Mouse (Mus musculus) neutrophil, adult 5-6 weeks (primary cell): ENCODE measurements at regions not wholly inside any gene's neighbourhood (a gene's known extent, or its start where the extent isn't known, plus 50 kb on each side); places are given as distances from the start of the nearest gene placed in this dataset.

Source experiments
- ATAC-seq: fragments of 151-379, 151-347 bp; 2 replicates; pipeline ENCODE4 v1.8.0; 2017; ENCODE audit warnings: mild to moderate bottlenecking, moderate TSS enrichment; ENCODE audit not compliant: insufficient number of reproducible peaks, poor library complexity, low FRiP score, severe bottlenecking; ENCODE audit errors: extremely low read depth

DNA sequence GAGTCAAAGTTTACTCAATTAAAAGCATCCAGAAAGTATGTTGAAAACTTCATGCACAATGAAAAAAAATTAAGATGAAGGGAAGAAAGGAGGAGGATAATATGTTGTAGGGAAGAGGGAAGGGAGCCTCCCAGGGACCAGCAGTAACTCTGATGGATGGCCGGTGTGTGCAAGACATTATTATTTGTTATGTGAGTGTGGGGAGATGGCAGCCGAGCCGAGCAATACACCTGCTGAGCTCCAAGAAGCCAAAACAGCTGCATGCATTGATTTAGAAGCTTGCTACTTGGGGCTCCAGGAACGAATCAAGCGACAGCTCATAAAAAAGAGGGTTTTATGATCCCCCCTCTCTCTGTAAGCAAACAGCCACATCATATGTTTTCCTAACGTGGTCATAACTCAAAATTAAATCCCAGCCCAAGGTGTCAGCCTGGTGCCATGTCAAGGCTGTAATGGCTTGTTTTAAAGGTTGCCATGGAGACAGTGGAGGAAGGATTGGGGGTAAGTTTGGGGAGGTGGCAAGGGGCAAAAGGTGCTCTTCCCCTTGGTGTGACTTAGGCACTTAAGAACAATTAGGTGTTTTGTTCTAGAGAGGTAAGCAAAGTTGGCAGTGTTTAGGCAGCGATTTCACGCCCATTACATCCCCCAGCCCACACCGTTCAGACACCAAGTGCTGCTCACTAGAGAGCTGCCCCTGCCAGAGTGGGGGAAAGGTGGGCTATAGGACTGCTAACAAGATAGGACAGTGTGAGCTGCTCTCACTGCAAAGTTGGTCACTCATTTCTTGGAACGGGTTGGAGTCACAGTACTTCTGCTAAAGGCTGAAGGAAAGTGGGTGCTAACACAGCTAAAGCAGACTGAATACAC is 219.1 kb upstream of the Spag17 start:
- no peak for ATAC-seq

- no peak for ATAC-seq
Measured at GRCm38 (mm10) chr3:99674145-99674544, 211.1 kb upstream of the Spag17 start.

- no peak for ATAC-seq
Measured at GRCm38 (mm10) chr3:99709506-99709905, 175.7 kb upstream of the Spag17 start.

GRCm38 (mm10) chr3:99716381-99716780 is 168.8 kb upstream of the Spag17 start:
- no peak for ATAC-seq

- ATAC-seq = no peak
Measured at GRCm38 (mm10) chr3:99738093-99738803, 147.0 kb upstream of the Spag17 start.

GRCm38 (mm10) chr3:99739654-99740053 is 145.6 kb upstream of the Spag17 start:
- no peak for ATAC-seq

GRCm38 (mm10) chr3:99741249-99742222 is 143.7 kb upstream of the Spag17 start:
- no peak for ATAC-seq

GRCm38 (mm10) chr3:99749725-99750124 is 135.5 kb upstream of the Spag17 start:
- ATAC-seq = no peak

- ATAC-seq = no peak
Measured at GRCm38 (mm10) chr3:99778526-99778925, 106.7 kb upstream of the Spag17 start.

DNA sequence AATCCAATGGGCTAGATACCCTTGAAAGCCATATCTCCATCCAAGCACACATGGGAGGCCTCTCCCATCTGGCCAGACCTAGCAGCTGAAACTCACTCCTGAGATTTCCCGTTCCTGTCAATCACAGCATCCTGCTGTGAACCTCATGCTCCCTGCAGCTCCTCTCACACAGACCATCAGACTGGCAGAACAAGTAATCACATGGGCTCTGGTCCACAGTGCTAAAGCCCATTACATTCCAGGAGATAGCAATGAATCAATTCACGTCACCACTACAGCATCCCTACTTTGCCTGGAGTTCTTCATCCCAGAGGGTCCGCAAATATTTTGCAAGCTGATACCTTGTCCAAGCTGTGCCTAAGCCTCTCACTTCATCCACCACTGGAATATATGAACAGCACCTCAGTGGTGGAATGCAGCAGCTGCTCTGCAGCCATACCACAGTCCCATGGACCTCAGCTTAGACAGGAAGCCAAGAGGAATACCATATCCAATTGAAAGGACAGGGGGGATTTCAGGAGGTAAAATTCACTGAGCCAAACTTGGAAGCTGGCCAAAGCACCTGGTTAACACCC is 99.2 kb upstream of the Spag17 start:
- ATAC-seq = no peak

DNA sequence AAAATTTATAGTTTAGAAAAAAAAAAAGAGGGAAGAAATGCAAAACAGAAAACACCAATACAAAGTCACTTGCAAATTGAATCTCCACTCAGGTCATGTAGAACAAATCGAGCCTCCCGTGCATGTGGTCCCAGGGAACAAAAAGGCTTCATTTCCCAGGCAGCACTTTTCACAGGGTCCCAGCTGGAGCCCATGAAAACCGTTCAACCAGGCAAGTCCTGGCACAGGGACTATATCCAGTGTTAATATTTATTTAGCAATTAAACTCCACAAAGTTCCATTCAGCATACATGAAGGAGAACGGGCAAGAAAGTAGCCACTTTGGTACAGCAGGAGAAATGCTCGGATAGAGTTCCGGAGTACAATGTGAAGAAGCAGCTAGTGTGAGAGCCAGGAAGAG is 93.9 kb upstream of the Spag17 start:
- no peak for ATAC-seq

GRCm38 (mm10) chr3:99793622-99794021 is 91.6 kb upstream of the Spag17 start:
- ATAC-seq = no peak

- ATAC-seq = no peak
Measured at GRCm38 (mm10) chr3:99795835-99796234, 89.4 kb upstream of the Spag17 start.

- ATAC-seq = no peak
Measured at GRCm38 (mm10) chr3:99797791-99798190, 87.4 kb upstream of the Spag17 start.

GRCm38 (mm10) chr3:99810532-99810931 is 74.7 kb upstream of the Spag17 start:
- ATAC-seq = no peak

DNA sequence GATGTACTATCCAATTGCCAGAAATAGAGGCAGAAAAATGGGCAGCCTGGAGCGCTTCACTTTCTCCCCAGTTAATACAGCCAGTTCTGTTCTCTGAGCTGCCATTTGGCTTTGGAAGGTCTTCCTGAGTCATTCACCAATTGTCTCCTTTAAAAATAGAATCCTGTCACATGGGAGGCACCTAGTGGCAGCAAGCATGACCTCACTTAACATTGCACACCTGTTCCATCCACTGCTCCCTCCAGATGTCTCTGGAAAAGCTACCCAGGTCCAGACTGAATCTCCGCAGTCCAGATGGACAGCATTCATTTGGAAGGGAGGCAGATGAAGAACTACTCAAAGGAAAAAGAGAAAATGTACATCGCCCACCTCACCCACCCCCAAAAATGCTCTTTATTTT is 73.9 kb upstream of the Spag17 start:
- ATAC-seq = no peak

- no peak for ATAC-seq
Measured at GRCm38 (mm10) chr3:99812836-99813235, 72.4 kb upstream of the Spag17 start.

GRCm38 (mm10) chr3:99815115-99815514 is 70.1 kb upstream of the Spag17 start:
- ATAC-seq = no peak

GRCm38 (mm10) chr3:99817965-99818364 is 67.2 kb upstream of the Spag17 start:
- ATAC-seq = no peak
